Comparison of ENCODE assay signal across 14 mouse cellular contexts in genomic region chr9:63889570-63889969, GRCm38 (mm10).
"Had no signal": no experiment of that assay in that cellular context is flagged by ENCODE, and none has a peak within 500 bp of the region (broad histone marks: within the 10 kb centered on the region; RNA-seq: fewer than 3 reads in every experiment).

No protein-coding gene starts in this region.

- H3K27ac ChIP-seq: kidney, postnatal 0 days; left cerebral cortex, adult 2 months; liver, embryonic 13.5 days; macrophage had no signal

- H3K4me2 ChIP-seq: liver, embryonic 13.5 days; lung, embryonic 14.5 days had no signal

- H3K36me3 ChIP-seq: liver, embryonic 13.5 days had no signal

- H3K4me3 ChIP-seq: left cerebral cortex, adult 2 months; liver, embryonic 13.5 days had no signal

- H3K9me3 ChIP-seq: liver, embryonic 13.5 days had no signal

- H3K9ac ChIP-seq: liver, embryonic 13.5 days; lung, embryonic 14.5 days had no signal

- H3K27me3 ChIP-seq: liver, embryonic 13.5 days had no signal

- DNase-seq: kidney, adult 18-20 months; layer of hippocampus, postnatal 36 days; liver, embryonic 13.5 days; lung, embryonic 14.5 days; lung, postnatal 10 days; midbrain, embryonic 14.5 days; retina, postnatal 1 day; right cerebral cortex, postnatal 25 days; spleen, adult 18-20 months; thymus, adult 18-20 months; thymus, postnatal 36 days had no signal

- H3K4me1 ChIP-seq: liver, embryonic 13.5 days had no signal
